8 mouse cellular contexts compared by ENCODE assay signal in the genomic region with DNA sequence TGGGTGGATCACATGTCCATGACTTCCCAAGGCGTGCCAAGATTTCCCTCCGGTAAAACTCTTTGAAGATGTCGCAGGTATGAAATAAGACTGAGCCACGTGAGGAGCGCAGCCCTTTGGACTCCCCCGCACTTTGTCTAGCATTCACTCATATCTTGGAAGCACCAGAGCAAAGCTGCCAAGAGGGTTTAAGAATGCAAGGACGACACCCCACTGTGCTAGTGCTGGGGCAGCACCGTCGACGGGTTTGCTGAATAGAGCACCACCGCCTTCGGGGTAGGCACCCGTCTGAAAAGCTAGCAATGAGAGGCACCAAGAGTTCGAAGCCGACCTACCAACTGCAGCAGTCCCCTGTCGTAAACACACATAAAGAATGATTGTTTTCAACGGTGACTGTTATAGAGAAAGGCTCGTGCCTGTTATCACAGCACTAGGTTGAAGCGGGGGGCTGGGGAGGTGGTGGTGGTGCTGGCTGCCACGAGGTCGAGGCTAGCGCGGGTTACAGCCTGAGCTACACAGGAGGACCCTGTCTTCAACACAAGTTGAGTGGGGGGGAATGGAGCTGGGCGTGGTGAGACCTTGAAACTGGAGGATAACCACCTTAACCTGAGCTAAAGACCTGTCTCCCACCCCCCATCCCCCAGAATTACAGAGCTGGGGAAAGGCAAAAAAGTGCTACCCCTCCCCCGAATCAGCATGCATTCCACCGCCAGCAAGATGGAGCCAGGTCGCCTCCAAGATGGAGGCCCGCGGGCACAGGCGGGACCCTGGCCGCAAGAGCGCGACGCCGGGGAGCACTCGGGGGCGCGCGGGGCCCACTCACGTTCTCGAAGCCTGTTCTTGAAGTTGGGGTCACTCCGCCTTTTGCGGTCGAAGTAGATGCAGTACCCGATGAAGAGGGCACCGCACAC. TPM values are rescaled to one million over a fixed set of nuclear protein-coding genes. Genes with fewer than 3 reads are reported as not detected.
DNase-seq lines count a peak whose midpoint lies in the region; ATAC-seq and TF ChIP-seq lines count a peak whose summit lies in the region.

No protein-coding gene starts in this region.

- no peak for TF ChIP-seq POLR2A in brain, embryonic 14.5 days (IDR thresholded peaks at IDR 0.05; ENCODE audit: borderline replicate concordance, extremely low read depth, insufficient read depth, insufficient read length, poor library complexity, severe bottlenecking)

- TF ChIP-seq CTCF in layer of hippocampus, adult 2 months (conservative IDR thresholded peaks at IDR 0.05) = 0 out of 2 replicates have a peak, but pooled peaks have one; percentile 15
- TF ChIP-seq CTCF in brain, embryonic 14.5 days (IDR thresholded peaks at IDR 0.05; ENCODE audit: borderline replicate concordance, extremely low read depth, insufficient read depth, insufficient read length) = no peak
- no peak for TF ChIP-seq CTCF in hindbrain, postnatal 0 days (IDR thresholded peaks at IDR 0.05; ENCODE audit: low read depth)

- peak overlapping the region; percentile 98 for H3K27ac ChIP-seq in layer of hippocampus, adult 2 months
- H3K27ac ChIP-seq in hindbrain, postnatal 0 days = peak overlapping the region; percentile 87
- peak overlapping the region; percentile 95 for H3K27ac ChIP-seq in limb, embryonic 10.5 days
- H3K27ac ChIP-seq in midbrain, embryonic 16.5 days (ENCODE audit: low read length) = peak overlapping the region; percentile 84
- peak overlapping the region; percentile 88 for H3K27ac ChIP-seq in stomach, embryonic 14.5 days (ENCODE audit: low read length)

- peaks cover 47% of the 10 kb centered on the region for H3K36me3 ChIP-seq in erythroblast, embryonic 14.5 days (ENCODE audit: control insufficient read depth)
- H3K36me3 ChIP-seq in hindbrain, postnatal 0 days (ENCODE audit: insufficient read depth, low read length) = peaks cover 10% of the 10 kb centered on the region; the same call in 1 of the 2 replicates
- peaks cover 55% of the 10 kb centered on the region for H3K36me3 ChIP-seq in limb, embryonic 10.5 days
- 0 out of 2 replicates have a peak, but pooled peaks cover 5% of the 10 kb centered on the region for H3K36me3 ChIP-seq in midbrain, embryonic 16.5 days (ENCODE audit: control insufficient read depth, insufficient read depth, low read length)
- peaks cover 14% of the 10 kb centered on the region; the same call in 1 of the 2 replicates for H3K36me3 ChIP-seq in stomach, embryonic 14.5 days (ENCODE audit: control insufficient read depth, insufficient read depth, low read length)

- no peaks in the 10 kb centered on the region for H3K9me3 ChIP-seq in erythroblast, embryonic 14.5 days (ENCODE audit: control insufficient read depth, low read length)
- no peaks in the 10 kb centered on the region for H3K9me3 ChIP-seq in hindbrain, postnatal 0 days (ENCODE audit: low read length)
- H3K9me3 ChIP-seq in limb, embryonic 10.5 days (replicated peaks) = no peaks in the 10 kb centered on the region
- no peaks in the 10 kb centered on the region for H3K9me3 ChIP-seq in midbrain, embryonic 16.5 days (replicated peaks; ENCODE audit: control insufficient read depth, low read length, poor library complexity, severe bottlenecking)
- H3K9me3 ChIP-seq in stomach, embryonic 14.5 days (ENCODE audit: control insufficient read depth, low read depth, low read length) = no peaks in the 10 kb centered on the region

- ATAC-seq in hindbrain, postnatal 0 days = peak; percentile 86
- ATAC-seq in midbrain, embryonic 16.5 days = peak; percentile 72
- ATAC-seq in stomach, embryonic 14.5 days (ENCODE audit: insufficient number of reproducible peaks, insufficient read depth, low FRiP score, low read depth) = peak; percentile 73

- peaks cover 42% of the 10 kb centered on the region for H3K4me1 ChIP-seq in erythroblast, embryonic 14.5 days (ENCODE audit: control insufficient read depth)
- H3K4me1 ChIP-seq in hindbrain, postnatal 0 days (ENCODE audit: insufficient read depth, low read length) = peaks cover 14% of the 10 kb centered on the region; the same call in 1 of the 2 replicates
- H3K4me1 ChIP-seq in limb, embryonic 10.5 days = peaks cover 12% of the 10 kb centered on the region
- H3K4me1 ChIP-seq in midbrain, embryonic 16.5 days (ENCODE audit: control insufficient read depth, insufficient read depth, low read length) = peaks cover 20% of the 10 kb centered on the region
- H3K4me1 ChIP-seq in stomach, embryonic 14.5 days (ENCODE audit: control insufficient read depth, insufficient read depth, low read length) = peaks cover 11% of the 10 kb centered on the region

- peak overlapping the region; percentile 73 for H3K9ac ChIP-seq in hindbrain, postnatal 0 days (replicated peaks; ENCODE audit: low read length)
- H3K9ac ChIP-seq in midbrain, embryonic 16.5 days (ENCODE audit: low read depth, low read length) = peak overlapping the region; percentile 87
- H3K9ac ChIP-seq in stomach, embryonic 14.5 days (replicated peaks; ENCODE audit: low read depth, low read length) = peak overlapping the region; percentile 96

- H3K4me2 ChIP-seq in hindbrain, postnatal 0 days (ENCODE audit: low read depth, low read length) = peak overlapping the region; percentile 94
- H3K4me2 ChIP-seq in midbrain, embryonic 16.5 days (ENCODE audit: low read length) = peak overlapping the region; percentile 93
- H3K4me2 ChIP-seq in stomach, embryonic 14.5 days (replicated peaks; ENCODE audit: low read depth, low read length) = peak overlapping the region; percentile 81

- WGBS in hindbrain, postnatal 0 days = 1% methylated on average over 46 of the region's 46 CpGs
- WGBS in limb, embryonic 10.5 days = under 1% methylated on average over 46 of the region's 46 CpGs
- WGBS in midbrain, embryonic 16.5 days = under 1% methylated on average over 46 of the region's 46 CpGs
- under 1% methylated on average over 46 of the region's 46 CpGs for WGBS in stomach, embryonic 14.5 days

- peak in 1 of 2 experiments; percentile 36 for DNase-seq in layer of hippocampus, adult 2 months (ENCODE audit: low spot score in 2 of 2)
- DNase-seq in layer of hippocampus, adult 9-10 months (ENCODE audit: low spot score) = no peak
- peak; percentile 74 for DNase-seq in brain, embryonic 14.5 days (ENCODE audit: low read depth)
- peak; percentile 79 for DNase-seq in hindbrain, postnatal 0 days (ENCODE audit: low spot score)
- DNase-seq in limb, embryonic 10.5 days (ENCODE audit: low spot score) = peak; percentile 78

- H3K27me3 ChIP-seq in erythroblast, embryonic 14.5 days (ENCODE audit: control insufficient read depth) = no peaks in the 10 kb centered on the region
- H3K27me3 ChIP-seq in hindbrain, postnatal 0 days (ENCODE audit: insufficient read depth, low read length) = no peaks in the 10 kb centered on the region
- H3K27me3 ChIP-seq in limb, embryonic 10.5 days (ENCODE audit: low read depth, poor library complexity, severe bottlenecking) = no peaks in the 10 kb centered on the region
- no peaks in the 10 kb centered on the region for H3K27me3 ChIP-seq in midbrain, embryonic 16.5 days (ENCODE audit: control insufficient read depth, insufficient read depth, low read depth, low read length)
- no peaks in the 10 kb centered on the region for H3K27me3 ChIP-seq in stomach, embryonic 14.5 days (ENCODE audit: control insufficient read depth, insufficient read depth, low read length)

- peak overlapping the region; percentile 85 for H3K4me3 ChIP-seq in layer of hippocampus, adult 2 months
- H3K4me3 ChIP-seq in erythroblast, embryonic 14.5 days (replicated peaks) = peak overlapping the region; percentile 94
- peak overlapping the region; percentile 57 for H3K4me3 ChIP-seq in hindbrain, postnatal 0 days (ENCODE audit: low read length)
- peak overlapping the region; percentile 86 for H3K4me3 ChIP-seq in limb, embryonic 10.5 days
- peak overlapping the region; percentile 89 for H3K4me3 ChIP-seq in midbrain, embryonic 16.5 days (ENCODE audit: low read depth, low read length)
- peak overlapping the region; percentile 71 for H3K4me3 ChIP-seq in stomach, embryonic 14.5 days (ENCODE audit: low read depth, low read length)

RNA-seq across cellular contexts. Expression of a gene that starts 0.6 kb away (rescaled TPM):
- total RNA-seq in layer of hippocampus, adult 2 months (2021) = 100 to 1,000 TPM; 209 to 214 TPM
- 94.5 and 111 TPM in 2 replicates for polyA plus RNA-seq in brain, embryonic 14.5 days (2012; rRNA removed)
- polyA plus RNA-seq in erythroblast, embryonic 14.5 days (2012) = 37.4 and 40.7 TPM in 2 replicates
- total RNA-seq in hindbrain, postnatal 0 days (2014; rRNA removed) = 125 and 141 TPM in 2 replicates
- 224 and 232 TPM in 2 replicates for polyA plus RNA-seq in hindbrain, postnatal 0 days (2015; fragmentation: Nextera tagmentation; extraction: Ambion mirVana)
- polyA plus RNA-seq in limb, embryonic 10.5 days (2016; fragmentation: Nextera tagmentation; extraction: Ambion mirVana) = 301 and 341 TPM in 2 replicates
- 208 and 220 TPM in 2 replicates for polyA plus RNA-seq in midbrain, embryonic 16.5 days (2015; fragmentation: Nextera tagmentation; extraction: Ambion mirVana)
- polyA plus RNA-seq in stomach, embryonic 14.5 days (2014; fragmentation: Nextera tagmentation; extraction: Ambion mirVana) = 200 and 202 TPM in 2 replicates

RNA-seq across cellular contexts. Expression of a gene that starts 25.8 kb away (rescaled TPM):
- total RNA-seq in layer of hippocampus, adult 2 months (2021) = 10 to 100 TPM; 12.1 to 12.9 TPM
- polyA plus RNA-seq in brain, embryonic 14.5 days (2012; rRNA removed) = 8.4 and 13.0 TPM in 2 replicates
- 0.36 and 0.44 TPM in 2 replicates for polyA plus RNA-seq in erythroblast, embryonic 14.5 days (2012)
- total RNA-seq in hindbrain, postnatal 0 days (2014; rRNA removed) = 9.8 and 10.4 TPM in 2 replicates
- 28.3 and 29.0 TPM in 2 replicates for polyA plus RNA-seq in hindbrain, postnatal 0 days (2015; fragmentation: Nextera tagmentation; extraction: Ambion mirVana)
- polyA plus RNA-seq in limb, embryonic 10.5 days (2016; fragmentation: Nextera tagmentation; extraction: Ambion mirVana) = 27.7 and 28.9 TPM in 2 replicates
- polyA plus RNA-seq in midbrain, embryonic 16.5 days (2015; fragmentation: Nextera tagmentation; extraction: Ambion mirVana) = 21.4 and 26.2 TPM in 2 replicates
- polyA plus RNA-seq in stomach, embryonic 14.5 days (2014; fragmentation: Nextera tagmentation; extraction: Ambion mirVana) = 25.0 and 25.1 TPM in 2 replicates
